Mouse (Mus musculus): ENCODE data around the gene Aipl1.
"Not testable (repeated sequence)": the region's sequence is repeated elsewhere in the genome, so short reads cannot be mapped to it uniquely, and the experiment has no call there.

Gene Aipl1

GRCm38 (mm10) chr11:72016518-72017252 is 20.6 kb downstream of the Aipl1 start:
- in situ Hi-C loops (cut with MboI, MseI), result no loop called here

- in situ Hi-C loops (cut with MboI, MseI), result no loop called here
Observed at GRCm38 (mm10) chr11:72014674-72015073, 22.6 kb downstream of the Aipl1 start.

GRCm38 (mm10) chr11:72011955-72012354 is 25.4 kb downstream of the Aipl1 start:
- in situ Hi-C loops (cut with MboI, MseI), result no loop called here

DNA sequence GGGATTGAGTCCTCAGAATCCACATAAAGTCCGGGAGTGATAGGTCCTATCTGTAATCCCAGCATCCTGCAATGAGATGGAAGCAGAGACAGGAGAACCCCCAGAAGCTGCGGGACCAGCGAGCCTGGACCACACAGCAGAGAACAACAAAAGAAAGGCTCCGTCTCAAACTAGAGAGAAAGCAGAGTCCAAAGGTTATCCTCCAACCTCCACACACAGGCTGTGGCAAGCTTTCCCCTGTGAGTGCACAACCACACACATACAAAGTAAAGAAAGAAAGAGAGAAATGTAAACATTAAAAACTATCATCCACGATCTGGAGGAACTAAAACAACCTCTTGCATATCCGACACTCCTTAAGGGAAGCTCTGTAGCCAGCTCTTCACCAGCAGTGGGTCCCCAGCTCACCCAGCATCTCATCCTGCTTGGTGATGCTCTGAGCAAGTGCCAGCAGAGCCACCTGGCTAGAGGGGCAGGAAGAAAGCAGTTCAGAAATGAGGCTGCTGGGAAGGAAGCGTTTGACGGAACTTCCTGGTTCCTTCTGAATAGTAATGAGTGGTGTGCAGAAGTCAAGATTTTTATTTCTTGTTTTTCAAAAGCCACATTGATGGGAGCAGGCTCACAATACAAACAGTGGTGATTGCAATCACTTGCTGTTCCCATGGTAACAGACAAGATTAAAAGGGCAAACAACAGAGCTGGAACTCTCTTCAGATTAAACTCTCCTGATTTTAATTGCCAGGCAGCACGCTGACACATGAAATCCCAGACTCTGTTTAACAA is 26.2 kb downstream of the Aipl1 start:
- in situ Hi-C loops (cut with MboI, MseI), result no loop called here

DNA sequence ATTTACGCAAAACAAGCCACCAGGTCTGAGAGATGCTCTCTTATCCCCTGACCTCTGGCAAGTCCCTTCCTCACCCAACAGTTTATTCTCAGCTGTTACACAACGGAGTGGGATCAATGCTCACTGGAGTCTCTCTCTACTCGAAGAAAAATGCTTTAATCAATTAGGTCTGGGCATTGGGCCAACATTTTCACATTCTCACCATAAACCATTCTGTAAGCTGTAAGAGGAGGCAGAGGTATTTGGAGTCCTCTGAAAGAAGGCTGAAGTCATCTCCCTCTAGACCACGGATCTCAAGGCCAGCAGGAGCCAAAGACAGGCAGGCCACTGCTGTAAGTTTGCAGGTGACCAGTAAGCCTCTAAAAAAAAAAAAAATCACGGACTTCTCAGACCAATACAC is 26.9 kb downstream of the Aipl1 start:
- in situ Hi-C loops (cut with MboI, MseI), result no loop called here

- in situ Hi-C loops (cut with MboI, MseI), result no loop called here
Observed at GRCm38 (mm10) chr11:72005547-72005946, 31.8 kb downstream of the Aipl1 start.

DNA sequence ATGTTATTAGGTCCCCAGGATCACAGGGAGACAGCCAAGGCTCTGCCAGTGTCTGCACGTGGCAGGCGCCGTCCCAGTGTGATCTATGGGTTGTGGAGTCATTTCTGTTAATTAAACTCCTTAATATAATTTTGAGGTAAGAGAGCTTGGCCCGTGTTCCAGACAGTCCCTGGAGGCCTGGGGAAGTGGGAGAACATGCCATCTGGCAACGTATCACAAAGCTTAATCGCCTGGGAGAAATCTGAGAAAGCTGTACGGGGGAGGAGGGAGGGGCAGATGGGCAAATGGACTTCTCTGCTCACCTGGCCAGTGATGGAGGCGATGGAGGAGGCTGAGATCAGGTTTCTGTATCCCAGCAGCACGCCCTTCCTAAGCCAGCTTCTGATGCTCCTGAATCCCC is 34.1 kb downstream of the Aipl1 start:
- in situ Hi-C loops (cut with MboI, MseI), result no loop called here

- in situ Hi-C loops (cut with MboI, MseI), result no loop called here
Observed at GRCm38 (mm10) chr11:72002138-72002853, 35.0 kb downstream of the Aipl1 start.

- in situ Hi-C loops (cut with MboI, MseI), result no loop called here
Observed at GRCm38 (mm10) chr11:72000194-72000593, 37.1 kb downstream of the Aipl1 start.

GRCm38 (mm10) chr11:71996805-71997204 is 40.5 kb downstream of the Aipl1 start:
- in situ Hi-C loops (cut with MboI, MseI), result loop anchor here (5.0 kb wide), 1 partner anchor 45 kb away; the partner anchor contains the start of gene Pimreg

DNA sequence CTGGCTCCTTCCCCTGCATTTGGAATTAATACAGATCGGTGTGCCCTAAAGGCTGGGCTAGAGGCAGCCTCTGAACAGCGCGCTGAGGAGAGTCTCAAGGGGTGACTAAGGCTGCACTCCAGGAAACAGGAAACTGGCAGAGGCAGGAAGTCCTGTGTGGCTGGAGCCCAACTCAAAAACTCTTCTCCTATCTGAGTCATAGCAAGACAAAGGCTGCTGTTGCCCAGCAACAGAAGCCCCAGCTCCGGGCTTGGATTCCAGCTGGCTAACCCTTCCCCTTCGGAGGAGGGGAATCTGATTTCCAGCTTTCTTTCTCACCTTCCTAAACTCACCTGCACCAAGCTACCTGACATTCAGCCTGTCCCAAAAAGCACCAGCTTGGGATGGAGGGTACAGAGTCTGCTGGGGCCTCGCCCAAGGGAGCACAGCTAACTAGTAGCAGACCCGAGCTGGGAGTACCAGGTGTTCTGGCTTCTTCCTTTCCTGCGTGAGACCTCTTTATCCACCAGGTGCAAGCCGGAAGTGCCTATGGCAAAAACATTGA is 41.3 kb downstream of the Aipl1 start:
- in situ Hi-C loops (cut with MboI, MseI), result loop anchor here (5.0 kb wide), 1 partner anchor 46 kb away; the partner anchor contains the start of gene Pimreg

- in situ Hi-C loops (cut with MboI, MseI), result no loop called here
Observed at GRCm38 (mm10) chr11:71992438-71992837, 44.9 kb downstream of the Aipl1 start.

DNA sequence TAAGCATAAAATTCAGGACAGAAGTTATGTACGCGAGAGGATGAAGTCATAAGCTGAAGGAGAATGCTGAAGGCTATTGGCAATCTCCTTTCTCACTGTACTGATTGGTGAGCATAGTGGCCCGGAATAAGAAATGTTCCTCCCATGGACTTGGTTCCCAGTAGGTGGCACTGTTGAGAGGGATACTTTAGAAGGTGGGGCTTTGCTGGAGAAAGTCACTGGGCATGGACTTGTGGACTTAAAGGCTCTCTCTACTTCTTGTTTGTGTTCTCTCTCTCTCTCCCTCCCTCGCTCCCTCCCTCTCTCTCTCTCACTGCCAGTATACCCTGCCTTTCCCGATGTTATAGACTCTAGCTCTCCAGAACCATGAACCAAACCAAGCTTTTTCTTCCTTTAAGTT is 45.8 kb downstream of the Aipl1 start:
- in situ Hi-C loops (cut with MboI, MseI), result no loop called here

DNA sequence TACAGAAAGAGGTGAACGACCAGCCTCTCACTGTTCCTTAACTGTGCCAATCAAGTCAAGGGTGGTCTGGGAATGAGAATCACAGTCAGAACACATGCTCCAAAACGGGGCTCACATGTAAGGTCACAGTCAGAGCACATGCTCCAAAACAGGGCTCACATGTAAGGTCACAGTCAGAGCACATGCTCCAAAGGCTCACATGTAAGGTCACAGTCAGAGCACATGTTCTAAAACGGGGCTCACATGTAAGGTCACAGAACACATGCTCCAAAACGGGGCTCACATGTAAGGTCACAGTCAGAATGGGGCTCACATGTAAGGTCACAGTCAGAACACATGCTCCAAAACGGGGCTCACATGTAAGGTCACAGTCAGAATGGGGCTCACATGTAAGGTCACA is 47.9 kb downstream of the Aipl1 start:
- in situ Hi-C loops (cut with MboI, MseI), result not testable (repeated sequence)

- in situ Hi-C loops (cut with MboI, MseI), result no loop called here
Observed at GRCm38 (mm10) chr11:71987159-71988150, 49.9 kb downstream of the Aipl1 start.

DNA sequence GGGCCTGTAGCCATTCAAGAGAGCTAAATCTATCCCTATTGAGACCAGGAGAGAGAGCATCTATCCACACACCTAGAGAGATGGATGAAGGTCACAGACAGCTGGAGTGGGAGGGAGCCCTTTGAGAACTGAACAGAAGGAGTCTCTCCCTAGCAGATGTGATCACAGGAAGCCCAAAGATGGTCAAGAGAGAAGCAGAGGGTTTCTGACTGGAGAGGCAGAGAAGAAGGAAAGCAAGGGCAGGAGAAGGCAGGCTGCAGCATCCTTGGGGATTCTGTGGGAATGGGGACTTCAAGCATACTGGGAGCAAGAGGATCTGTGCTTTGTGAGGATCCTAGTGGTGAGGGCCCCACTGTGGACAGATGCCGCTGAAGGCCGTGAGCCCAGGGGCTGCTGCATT is 51.5 kb downstream of the Aipl1 start:
- in situ Hi-C loops (cut with MboI, MseI), result no loop called here

DNA sequence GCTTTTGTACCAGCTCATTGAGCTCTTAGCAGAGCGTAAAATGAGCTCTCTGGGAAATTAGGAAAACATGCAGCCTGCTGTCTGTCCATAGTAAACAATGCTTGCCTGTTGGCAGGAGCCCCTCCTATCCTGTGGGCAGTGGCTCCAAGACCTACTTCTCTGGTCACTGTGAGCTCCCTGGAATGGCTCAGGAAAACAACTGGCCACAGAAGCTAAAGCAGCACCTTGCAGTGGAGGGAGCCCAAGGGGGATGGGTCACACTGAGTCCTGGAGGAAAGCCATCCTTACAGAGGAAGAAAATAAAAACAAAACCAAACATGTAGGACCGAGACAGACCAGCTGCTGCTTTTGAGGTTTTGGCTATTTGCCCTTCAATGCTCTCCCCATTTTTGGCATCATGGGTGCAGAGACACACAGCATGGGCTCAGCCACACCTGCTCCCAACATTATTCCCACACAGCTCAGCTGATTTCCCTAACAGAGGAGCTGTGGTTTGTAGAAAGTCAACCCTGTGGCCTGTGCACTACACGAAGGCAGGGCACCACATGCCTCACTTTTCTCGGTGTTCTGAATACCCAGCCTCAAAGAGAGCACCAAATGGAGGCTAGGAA is 52.1 kb downstream of the Aipl1 start:
- in situ Hi-C loops (cut with MboI, MseI), result no loop called here

DNA sequence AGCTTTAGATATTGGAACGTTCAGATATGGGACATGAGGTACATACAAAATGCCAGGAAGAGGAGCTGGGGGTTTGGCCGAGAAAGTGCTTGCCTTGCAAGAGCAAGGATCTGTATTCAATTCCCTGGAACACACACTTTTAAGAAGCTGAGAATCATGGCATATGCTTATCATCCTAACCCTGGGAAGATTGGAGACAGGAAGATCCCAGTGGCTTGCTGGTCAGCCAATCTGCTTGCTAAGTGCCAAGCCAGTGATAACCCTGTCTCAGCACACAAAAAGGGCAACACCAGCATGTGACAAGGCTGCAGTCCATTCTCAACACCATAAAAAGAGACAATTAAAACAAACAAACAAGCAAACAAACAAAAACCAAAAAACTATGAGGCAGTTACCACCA is 53.2 kb downstream of the Aipl1 start:
- in situ Hi-C loops (cut with MboI, MseI), result no loop called here

Data from T-helper 2 cell (primary cell).